ENCODE assay signal across 8 mouse cellular contexts in genomic region chr9:58928103-58928502, GRCm38 (mm10).
DNase-seq lines count a peak whose midpoint lies in the region; ATAC-seq and TF ChIP-seq lines count a peak whose summit lies in the region.

No protein-coding gene starts in this region.

- no peak for ATAC-seq in hindbrain, embryonic 14.5 days (ENCODE audit: low FRiP score)
- no peak for ATAC-seq in hindbrain, embryonic 12.5 days (ENCODE audit: low FRiP score)
- ATAC-seq in liver, embryonic 14.5 days (ENCODE audit: insufficient read depth): no peak
- no peak for ATAC-seq in forebrain, embryonic 16.5 days

- no peak overlapping the region for H3K9ac ChIP-seq in hindbrain, embryonic 14.5 days
- H3K9ac ChIP-seq in hindbrain, embryonic 12.5 days: no peak overlapping the region
- H3K9ac ChIP-seq in liver, embryonic 14.5 days (replicated peaks): no peak overlapping the region
- no peak overlapping the region for H3K9ac ChIP-seq in forebrain, embryonic 16.5 days (replicated peaks; ENCODE audit: low read depth, low read length)

- H3K36me3 ChIP-seq in hindbrain, embryonic 14.5 days (replicated peaks; ENCODE audit: control insufficient read depth, insufficient read depth): peaks cover 24% of the 10 kb centered on the region
- H3K36me3 ChIP-seq in hindbrain, embryonic 12.5 days: no peaks in the 10 kb centered on the region
- H3K36me3 ChIP-seq in liver, embryonic 14.5 days (replicated peaks; ENCODE audit: control insufficient read depth, insufficient read depth, low read depth): no peaks in the 10 kb centered on the region
- H3K36me3 ChIP-seq in splenic B cell, adult 2 months (ENCODE audit: control insufficient read depth, insufficient read depth, low read length, poor library complexity, severe bottlenecking): no peaks in the 10 kb centered on the region
- H3K36me3 ChIP-seq in forebrain, embryonic 16.5 days (ENCODE audit: control insufficient read depth, insufficient read depth): peaks cover 2% of the 10 kb centered on the region; the same call in 1 of the 2 replicates

- peak; percentile 68; the same call in 1 of the 2 replicates for TF ChIP-seq CTCF in liver, embryonic 14.5 days (IDR thresholded peaks at IDR 0.05; ENCODE audit: low read depth)

- H3K27ac ChIP-seq in hindbrain, embryonic 14.5 days: no peak overlapping the region
- H3K27ac ChIP-seq in hindbrain, embryonic 12.5 days: no peak overlapping the region
- no peak overlapping the region for H3K27ac ChIP-seq in liver, embryonic 14.5 days
- no peak overlapping the region for H3K27ac ChIP-seq in forebrain, embryonic 16.5 days (ENCODE audit: low read length)

- TF ChIP-seq EP300 in liver, embryonic 14.5 days (IDR thresholded peaks at IDR 0.05; ENCODE audit: low read depth): no peak

- WGBS in hindbrain, embryonic 14.5 days: 31% methylated on average over 1 of the region's 1 CpGs
- WGBS in hindbrain, embryonic 12.5 days: 33% methylated on average over 1 of the region's 1 CpGs
- 15% methylated on average over 1 of the region's 1 CpGs for WGBS in liver, embryonic 14.5 days (ENCODE audit: insufficient replicate concordance)
- whole genome bisulfite sequencing in forebrain, embryonic 16.5 days: 33% methylated on average over 1 of the region's 1 CpGs

- no peak overlapping the region for H3K4me2 ChIP-seq in hindbrain, embryonic 14.5 days (replicated peaks)
- H3K4me2 ChIP-seq in hindbrain, embryonic 12.5 days (replicated peaks): no peak overlapping the region
- no peak overlapping the region for H3K4me2 ChIP-seq in liver, embryonic 14.5 days (ENCODE audit: low read depth)
- no peak overlapping the region for H3K4me2 ChIP-seq in forebrain, embryonic 16.5 days (ENCODE audit: low read length)

- no peak overlapping the region for H3K4me3 ChIP-seq in hindbrain, embryonic 14.5 days (replicated peaks; ENCODE audit: low read length)
- H3K4me3 ChIP-seq in hindbrain, embryonic 12.5 days: no peak overlapping the region
- no peak overlapping the region for H3K4me3 ChIP-seq in liver, embryonic 14.5 days (ENCODE audit: insufficient read depth in 1 of 2, low read depth in 2 of 2, low read length in 2 of 2)
- no peak overlapping the region for H3K4me3 ChIP-seq in forebrain, embryonic 16.5 days (replicated peaks; ENCODE audit: low read length)

- no peaks in the 10 kb centered on the region for H3K4me1 ChIP-seq in hindbrain, embryonic 14.5 days (replicated peaks; ENCODE audit: control insufficient read depth, insufficient read depth, low read length)
- no peaks in the 10 kb centered on the region for H3K4me1 ChIP-seq in hindbrain, embryonic 12.5 days
- H3K4me1 ChIP-seq in liver, embryonic 14.5 days (replicated peaks; ENCODE audit: control insufficient read depth in 2 of 2, insufficient read depth in 2 of 2, low read length in 1 of 2): no peaks in the 10 kb centered on the region
- no peaks in the 10 kb centered on the region for H3K4me1 ChIP-seq in forebrain, embryonic 16.5 days (replicated peaks; ENCODE audit: control insufficient read depth, insufficient read depth, low read length)

- H3K27me3 ChIP-seq in hindbrain, embryonic 14.5 days (ENCODE audit: control insufficient read depth, insufficient read depth, low read length): no peaks in the 10 kb centered on the region
- no peaks in the 10 kb centered on the region for H3K27me3 ChIP-seq in hindbrain, embryonic 12.5 days
- no peaks in the 10 kb centered on the region for H3K27me3 ChIP-seq in liver, embryonic 14.5 days (ENCODE audit: control insufficient read depth, insufficient read depth, low read length)
- no peaks in the 10 kb centered on the region for H3K27me3 ChIP-seq in splenic B cell, adult 2 months (ENCODE audit: control insufficient read depth, insufficient read depth, low read length, poor library complexity, severe bottlenecking)
- no peaks in the 10 kb centered on the region for H3K27me3 ChIP-seq in forebrain, embryonic 16.5 days (replicated peaks; ENCODE audit: control insufficient read depth, insufficient read depth, low read length)

- H3K9me3 ChIP-seq in hindbrain, embryonic 14.5 days (ENCODE audit: control insufficient read depth, low read length): no peaks in the 10 kb centered on the region
- no peaks in the 10 kb centered on the region for H3K9me3 ChIP-seq in hindbrain, embryonic 12.5 days (replicated peaks)
- no peaks in the 10 kb centered on the region for H3K9me3 ChIP-seq in liver, embryonic 14.5 days (ENCODE audit: control insufficient read depth, low read length)
- no peaks in the 10 kb centered on the region for H3K9me3 ChIP-seq in forebrain, embryonic 16.5 days (ENCODE audit: control insufficient read depth, low read length)

- DNase-seq in hindbrain, embryonic 14.5 days (ENCODE audit: low spot score): peak; percentile 88
- DNase-seq in urinary bladder, postnatal 25 days (ENCODE audit: low spot score): peak; percentile 34
- DNase-seq in urinary bladder, postnatal 4 days (ENCODE audit: low spot score in 2 of 2): no peak
- DNase-seq in embryo, embryonic 11.5 days (ENCODE audit: low read depth, low spot score): peak; percentile 8
- DNase-seq in liver, embryonic 14.5 days (ENCODE audit: low read depth in 3 of 3, low spot score in 3 of 3): peak in 1 of 3 experiments; percentile 26
- peak; percentile 80 for DNase-seq in splenic B cell, adult 2 months (ENCODE audit: low read depth, low spot score)

Comparison
In these comparisons a context has a peak if more than half of its experiments do, and no peak if none do; other contexts are left out.
1. DNase-seq: peak in hindbrain, embryonic 14.5 days (single experiment), urinary bladder, postnatal 25 days (single experiment), embryo, embryonic 11.5 days (single experiment) and splenic B cell, adult 2 months (single experiment); none in urinary bladder, postnatal 4 days (0 of 2).